Mouse (Mus musculus) embryonic facial prominence, embryonic 11.5 days (tissue): Measurements from ENCODE around the gene Nsl1. TPM values are rescaled to one million over a fixed set of nuclear protein-coding genes. Genes with fewer than 3 reads are reported as not detected.
A peak's percentile ranks its signal among the peaks of the same experiment; 100 is the strongest.
"Not testable (repeated sequence)": the region's sequence is repeated elsewhere in the genome, so short reads cannot be mapped to it uniquely, and the experiment has no call there.

Experiments used
- ATAC-seq: fragments of 200-750 bp; cut with Nextera tagmentation; replicated peaks from 2 replicates; pipeline ENCODE4 v1.8.0; 2017; ENCODE audit warnings: low read depth; ENCODE audit not compliant: insufficient number of reproducible peaks, low FRiP score, low TSS enrichment
- DNase-seq: peaks from one replicate; pipeline ENCODE4 v3.0.0-alpha.2; 2015; ENCODE audit warnings: low spot score
- H3K27ac ChIP-seq: fragments of 300-500 bp; sonication (generic); replicated peaks from 2 replicates; pipeline ENCODE4 v1.5.1; 2014; ENCODE audit warnings: mild to moderate bottlenecking, low read depth, low read length, control low read depth
- H3K27me3 ChIP-seq: fragments of 300-500 bp; sonication (generic); 2 replicates; pipeline ENCODE4 v1.6.1; 2014; ENCODE audit warnings: mild to moderate bottlenecking, low read length, moderate library complexity, mixed read lengths; ENCODE audit not compliant: control insufficient read depth, insufficient read depth
- H3K36me3 ChIP-seq: fragments of 300-500 bp; sonication (generic); replicated peaks from 2 replicates; pipeline ENCODE4 v1.6.1; 2014; ENCODE audit warnings: low read depth, mild to moderate bottlenecking, low read length, moderate library complexity, mixed read lengths; ENCODE audit not compliant: control insufficient read depth, insufficient read depth
- H3K4me1 ChIP-seq: fragments of 300-500 bp; sonication (generic); 2 replicates; pipeline ENCODE4 v1.6.1; 2014; ENCODE audit warnings: low read length, mixed read lengths; ENCODE audit not compliant: control insufficient read depth, insufficient read depth
- H3K4me2 ChIP-seq: fragments of 300-500 bp; sonication (generic); 2 replicates; pipeline ENCODE4 v1.6.1; 2014; ENCODE audit warnings: low read depth, mild to moderate bottlenecking, control low read depth, low read length, moderate library complexity
- H3K4me3 ChIP-seq: fragments of 300-500 bp; sonication (generic); 2 replicates; pipeline ENCODE4 v1.5.1; 2014; ENCODE audit warnings: low read depth, low read length, control low read depth
- H3K9ac ChIP-seq: fragments of 300-500 bp; sonication (generic); replicated peaks from 2 replicates; pipeline ENCODE4 v1.6.1; 2014; ENCODE audit warnings: mild to moderate bottlenecking, control low read depth, low read length
- H3K9me3 ChIP-seq: fragments of 300-500 bp; sonication (generic); replicated peaks from 2 replicates; pipeline ENCODE4 v1.6.1; 2016; ENCODE audit warnings: mild to moderate bottlenecking, low read length, inconsistent platforms, mixed read lengths; ENCODE audit not compliant: control insufficient read depth
- WGBS: fragments of 180-500 bp; shearing (Covaris S2); extraction: QIAGEN DNeasy Blood & Tissue Kit; methylation state at CpG from one replicate; pipeline ENCODE4 v1.1.7; 2014; 5-methylcytosine and 5-hydroxymethylcytosine counted together
- polyA plus RNA-seq: library from polyadenylated mRNA; unstranded; fragments of >200 nt; fragmentation: Nextera tagmentation; extraction: Ambion mirVana; gene quantifications from 2 replicates; pipeline ENCODE4 v1.2.1, GENCODE M21; 2014

Nsl1 gene
- polyA plus RNA-seq, 1 experiment from 2014 or later: 23.4 TPM

DNA sequence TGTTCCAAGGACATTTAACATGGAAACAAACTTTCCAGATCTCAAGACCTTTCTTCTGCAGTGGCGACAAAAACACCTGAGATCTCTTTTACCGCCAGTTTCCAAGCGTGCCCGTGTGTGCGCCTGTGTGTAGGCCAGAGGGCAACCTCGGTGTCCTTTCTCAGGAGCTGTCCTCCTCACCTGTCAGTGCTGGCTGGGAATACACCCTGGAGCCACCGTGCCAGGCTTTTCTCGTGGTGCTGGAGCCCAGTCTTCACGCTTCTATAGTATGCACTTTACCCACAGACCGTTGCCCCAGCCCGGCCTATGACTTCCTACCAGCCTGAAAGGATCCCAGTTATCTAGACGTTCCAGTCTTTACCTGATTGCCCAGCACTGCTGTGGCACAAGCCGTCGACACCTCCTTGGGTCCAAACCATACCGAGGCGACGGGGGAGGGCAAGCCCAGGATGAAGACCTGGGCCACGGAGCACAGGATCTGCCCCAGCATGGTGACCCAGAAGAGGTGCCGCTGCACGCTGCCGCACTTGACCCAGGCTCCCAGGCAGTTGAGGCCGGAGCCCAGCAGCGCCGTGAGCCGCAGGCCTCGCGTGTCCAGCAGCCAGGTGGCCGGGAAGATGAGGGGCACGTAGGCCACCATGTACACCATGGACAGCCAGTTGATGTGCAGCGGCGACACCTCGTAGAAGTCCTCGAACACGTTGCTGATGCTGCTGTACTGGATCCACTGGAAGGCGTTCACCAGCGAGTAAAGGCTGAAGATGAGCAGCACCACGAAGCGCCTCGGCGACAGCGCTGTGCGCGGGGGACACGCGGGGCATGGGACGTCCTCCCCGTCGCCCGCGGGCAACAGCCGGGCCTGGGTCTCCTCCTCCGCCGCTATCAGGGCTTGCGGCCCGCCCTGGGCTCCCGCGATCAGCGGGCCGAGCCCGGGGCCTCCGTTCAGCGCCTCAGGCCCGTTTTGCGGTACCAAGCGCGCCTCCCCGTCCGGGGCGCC, 37.5 kb upstream of the Nsl1 start:
- Histone ChIP-seq H3K9me3 (no peaks in the 10 kb centered on the region), H3K27me3 (no peaks in the 10 kb centered on the region), H3K9ac (peak overlapping the region; percentile 85), H3K27ac (0 out of 2 replicates have a peak overlapping the region, but pooled peaks have one; percentile 53), H3K4me2 (peak overlapping the region; percentile 94), H3K4me1 (no peaks in the 10 kb centered on the region), H3K4me3 (peak overlapping the region; percentile 76), H3K36me3 (no peaks in the 10 kb centered on the region)
- ATAC-seq: peak; percentile 12; the same call in 1 of the 2 replicates
- 1% methylated on average over 69 of the region's 69 CpGs for WGBS
- peak; percentile 42 for DNase-seq

DNA sequence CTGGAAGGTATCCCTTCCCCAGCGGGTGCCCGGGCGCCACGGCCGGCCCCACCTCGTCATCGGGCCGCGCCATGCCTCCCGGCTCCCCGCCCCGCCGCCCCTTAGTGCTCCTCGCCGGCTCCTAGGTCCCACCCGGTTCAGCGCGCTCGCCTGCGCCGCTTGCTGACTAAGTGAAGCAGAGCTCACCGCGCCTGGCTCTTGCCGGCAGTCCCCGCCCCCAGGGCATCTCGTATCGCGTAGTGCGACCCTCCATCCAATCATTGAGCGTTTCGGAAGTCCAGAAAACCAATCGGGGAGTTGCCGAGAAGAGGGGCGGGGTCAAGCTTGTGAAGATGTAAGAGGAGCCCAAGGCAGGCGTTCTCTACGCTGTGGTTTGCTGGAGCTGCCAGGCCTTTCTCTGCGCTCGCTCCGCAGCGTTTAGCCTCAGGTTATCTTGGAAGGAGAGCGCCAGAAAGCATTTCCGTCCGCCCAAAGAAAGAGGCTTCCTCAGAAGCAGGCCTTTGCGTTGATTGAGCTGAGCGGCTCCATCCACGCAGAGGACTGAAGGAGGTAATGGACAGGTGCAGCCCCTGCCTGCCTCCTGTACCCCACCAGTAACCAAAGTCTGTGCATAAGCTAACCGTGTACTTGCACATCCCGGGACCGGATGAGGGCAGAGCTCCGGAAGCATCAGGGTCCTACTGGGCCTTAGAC, 36.6 kb upstream of the Nsl1 start, which contains the start of gene Flvcr1:
Gene Flvcr1 (minus strand): TSS at position 138 of the 693 bp plus-strand sequence.
- Histone ChIP-seq H3K27me3 (no peaks in the 10 kb centered on the region), H3K4me1 (no peaks in the 10 kb centered on the region), H3K27ac (peak within 1 kb of the TSS; percentile 72), H3K9me3 (no peaks in the 10 kb centered on the region), H3K36me3 (no peaks in the 10 kb centered on the region), H3K4me3 (peak within 1 kb of the TSS; percentile 76), H3K4me2 (peak within 1 kb of the TSS; percentile 94), H3K9ac (peak within 1 kb of the TSS; percentile 85)
- WGBS: under 1% methylated on average over 50 of the region's 50 CpGs
- ATAC-seq (peak; percentile 99), DNase-seq (peak; percentile 100)

DNA sequence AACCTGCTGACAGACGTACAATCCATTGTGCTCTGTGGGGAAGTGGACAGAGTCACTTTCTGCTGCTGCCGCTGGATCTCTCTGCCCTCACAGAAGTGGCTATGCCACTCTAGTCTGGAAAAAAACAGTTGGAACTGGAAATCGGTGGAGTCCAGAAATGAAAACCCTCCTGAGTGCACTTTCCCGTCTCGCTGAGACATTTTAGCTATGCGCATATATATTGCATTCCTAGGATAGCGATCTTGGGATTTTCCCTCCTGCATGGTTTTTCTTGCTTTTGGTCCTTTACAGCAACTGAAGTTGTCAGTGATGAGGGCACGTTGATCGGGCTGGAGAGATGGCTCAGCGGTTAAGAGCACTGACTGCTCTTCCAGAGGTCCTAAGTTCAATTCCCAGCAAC, 32.6 kb upstream of the Nsl1 start:
- 77% methylated on average over 10 of the region's 10 CpGs for WGBS

DNA sequence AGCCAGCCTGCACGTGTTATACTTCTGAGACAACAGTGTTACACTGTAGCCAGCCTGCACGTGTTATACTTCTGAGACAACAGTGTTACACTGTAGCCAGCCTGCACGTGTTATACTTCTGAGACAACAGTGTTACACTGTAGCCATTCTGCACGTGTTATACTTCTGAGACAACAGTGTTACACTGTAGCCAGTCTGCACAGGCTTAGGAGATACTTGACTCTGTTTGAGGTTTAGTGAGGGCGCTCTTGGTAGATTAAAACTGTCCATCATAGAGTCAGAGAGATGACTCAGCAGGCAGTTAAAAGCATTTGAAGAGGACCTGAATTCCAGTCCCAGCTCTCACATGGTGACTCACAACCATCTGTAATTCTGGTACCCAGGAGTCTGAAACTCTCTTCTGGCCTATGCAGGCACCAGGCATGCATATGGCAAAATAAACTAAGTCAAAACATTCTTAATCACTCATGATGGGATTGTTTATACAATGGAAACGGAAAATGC, 31.8 kb upstream of the Nsl1 start:
- 77% methylated on average over 6 of the region's 6 CpGs for WGBS
- H3K36me3 ChIP-seq, ATAC-seq, H3K9me3 ChIP-seq, H3K27ac ChIP-seq, H3K4me1 ChIP-seq, DNase-seq, H3K4me2 ChIP-seq, H3K27me3 ChIP-seq, H3K4me3 ChIP-seq, H3K9ac ChIP-seq: not testable (repeated sequence)

More for the DNA sequence above, 32.6 kb upstream of the Nsl1 start:
- no peak overlapping the region for H3K9ac ChIP-seq
- H3K4me2 ChIP-seq: no peak overlapping the region
- no peak overlapping the region for H3K4me3 ChIP-seq
- no peaks in the 10 kb centered on the region for H3K27me3 ChIP-seq
- no peak for DNase-seq
- H3K4me1 ChIP-seq: no peaks in the 10 kb centered on the region
- no peaks in the 10 kb centered on the region for H3K9me3 ChIP-seq
- no peaks in the 10 kb centered on the region for H3K36me3 ChIP-seq
- H3K27ac ChIP-seq: no peak overlapping the region
- no peak for ATAC-seq

DNA sequence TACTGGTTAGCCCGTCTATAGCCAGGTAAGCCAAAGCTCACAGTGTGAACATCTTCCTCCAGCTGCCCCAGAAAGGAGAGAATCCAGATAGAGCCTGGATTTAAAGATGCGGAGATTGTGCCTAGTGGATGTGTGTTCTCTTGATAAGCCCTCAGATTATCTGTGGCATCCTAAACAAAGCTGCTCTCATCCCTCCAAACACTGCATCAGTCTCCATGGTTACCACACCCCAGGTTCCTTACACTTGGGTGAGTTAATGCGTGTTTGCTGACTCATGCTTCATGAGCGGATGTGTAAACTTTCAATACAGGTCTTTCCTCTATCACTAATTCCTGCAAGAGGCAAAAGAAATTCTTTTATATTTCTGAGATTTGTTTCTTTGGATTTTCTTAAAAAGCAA, 27.2 kb upstream of the Nsl1 start:
- Histone ChIP-seq H3K4me3 (no peak overlapping the region), H3K9me3 (no peaks in the 10 kb centered on the region), H3K27ac (no peak overlapping the region), H3K36me3 (no peaks in the 10 kb centered on the region), H3K4me1 (no peaks in the 10 kb centered on the region), H3K9ac (no peak overlapping the region), H3K4me2 (no peak overlapping the region), H3K27me3 (no peaks in the 10 kb centered on the region)
- 34% methylated on average over 4 of the region's 4 CpGs for WGBS
- ATAC-seq (no peak), DNase-seq (no peak)

DNA sequence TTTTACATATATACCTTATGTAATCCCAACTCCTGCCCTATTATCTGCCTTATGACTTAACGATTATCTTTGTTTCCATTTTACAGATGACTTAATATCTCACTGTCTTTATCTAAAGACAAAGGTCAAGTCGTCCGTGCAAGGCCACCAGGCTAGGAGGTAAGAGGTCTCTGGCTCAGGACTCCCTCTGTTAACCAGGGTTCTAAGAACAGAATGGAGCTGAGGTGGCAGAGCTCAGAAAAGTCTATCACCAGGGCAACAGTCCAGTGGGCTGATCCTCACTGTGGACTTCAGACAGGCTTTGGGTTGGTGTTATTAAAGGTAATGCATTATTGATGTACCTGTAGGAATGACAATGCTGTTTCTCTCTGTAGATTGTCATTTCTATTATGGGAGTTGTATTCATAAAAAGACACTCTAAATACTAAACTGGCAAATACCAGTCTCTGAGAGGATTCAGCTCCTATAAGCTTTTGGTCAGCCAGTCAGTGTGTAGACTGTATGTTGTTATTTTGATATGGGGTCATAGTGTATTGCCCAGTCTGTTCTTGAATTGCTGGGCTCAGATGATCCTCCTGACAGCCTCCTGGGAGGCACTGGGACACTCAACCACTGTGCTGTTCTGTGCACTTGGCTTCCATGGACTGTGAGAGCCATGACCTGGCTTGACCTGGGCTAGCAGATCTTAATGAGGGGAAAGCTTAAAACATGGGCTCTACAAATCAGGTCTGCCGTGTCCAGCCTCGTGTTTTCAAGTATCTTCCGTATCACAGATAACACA, 26.1 kb upstream of the Nsl1 start, which contains the start of gene Spata45:
Gene Spata45 (plus strand): TSS at position 86 of the 781 bp plus-strand sequence.
- H3K9me3 ChIP-seq: no peaks in the 10 kb centered on the region
- whole genome bisulfite sequencing: 85% methylated on average over 6 of the region's 6 CpGs
- no peak for DNase-seq
- H3K36me3 ChIP-seq: no peaks in the 10 kb centered on the region
- no peaks in the 10 kb centered on the region for H3K27me3 ChIP-seq
- H3K4me2 ChIP-seq: no peak within 1 kb of the TSS
- no peak within 1 kb of the TSS for H3K4me3 ChIP-seq
- H3K9ac ChIP-seq: no peak within 1 kb of the TSS
- no peaks in the 10 kb centered on the region for H3K4me1 ChIP-seq
- no peak within 1 kb of the TSS for H3K27ac ChIP-seq
- ATAC-seq: no peak

DNA sequence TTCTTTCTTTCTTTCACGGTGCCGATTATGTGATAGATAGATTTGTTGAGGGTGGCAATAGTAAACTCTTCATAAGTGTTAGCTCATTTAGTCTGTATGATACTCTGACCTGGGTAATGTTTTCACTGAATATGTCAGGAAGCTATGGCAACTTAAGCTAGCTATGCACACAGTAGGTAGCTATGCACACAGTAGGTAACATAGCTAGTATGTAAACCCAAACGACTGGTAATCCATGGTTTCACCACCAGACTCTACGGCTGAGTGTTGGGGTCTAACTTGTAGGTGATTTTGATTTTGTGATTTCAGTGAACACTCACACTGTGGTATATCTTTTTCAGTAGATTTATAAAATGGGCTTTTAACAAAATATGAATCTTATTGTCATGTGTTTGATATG, 24.8 kb upstream of the Nsl1 start:
- no peak for DNase-seq
- Histone ChIP-seq H3K27me3 (no peaks in the 10 kb centered on the region), H3K4me1 (no peaks in the 10 kb centered on the region), H3K4me2 (no peak overlapping the region), H3K27ac (no peak overlapping the region), H3K9me3 (no peaks in the 10 kb centered on the region), H3K9ac (no peak overlapping the region), H3K4me3 (no peak overlapping the region), H3K36me3 (no peaks in the 10 kb centered on the region)
- ATAC-seq: no peak
- 92% methylated on average over 4 of the region's 4 CpGs for WGBS
